Mouse (Mus musculus) G1E (cell line): ENCODE measurements around the gene Papss2.

Source experiments
- CTCF ChIP-seq: IDR thresholded peaks from 2 replicates; pipeline ENCODE4 v1.5.1; 2012; ENCODE audit warnings: low read depth, low read length, inconsistent platforms, mixed read lengths
- GATA1 ChIP-seq: IDR thresholded peaks from 2 replicates; pipeline ENCODE4 v1.6.1; 2012; ENCODE audit warnings: borderline replicate concordance, low read length, inconsistent platforms, mixed read lengths
- GATA2 ChIP-seq: IDR thresholded peaks from 2 replicates; pipeline ENCODE4 v1.6.1; 2012; ENCODE audit warnings: low read depth, low read length, inconsistent platforms, borderline replicate concordance
- POLR2AphosphoS5 ChIP-seq: IDR thresholded peaks from 2 replicates; pipeline ENCODE4 v1.6.1; 2012; ENCODE audit warnings: low read depth, low read length, inconsistent platforms; ENCODE audit not compliant: insufficient replicate concordance
- TAL1 ChIP-seq: conservative IDR thresholded peaks from 2 replicates; pipeline ENCODE4 v1.6.1; 2012; ENCODE audit warnings: low read depth, low read length, inconsistent platforms, mixed read lengths

DNA sequence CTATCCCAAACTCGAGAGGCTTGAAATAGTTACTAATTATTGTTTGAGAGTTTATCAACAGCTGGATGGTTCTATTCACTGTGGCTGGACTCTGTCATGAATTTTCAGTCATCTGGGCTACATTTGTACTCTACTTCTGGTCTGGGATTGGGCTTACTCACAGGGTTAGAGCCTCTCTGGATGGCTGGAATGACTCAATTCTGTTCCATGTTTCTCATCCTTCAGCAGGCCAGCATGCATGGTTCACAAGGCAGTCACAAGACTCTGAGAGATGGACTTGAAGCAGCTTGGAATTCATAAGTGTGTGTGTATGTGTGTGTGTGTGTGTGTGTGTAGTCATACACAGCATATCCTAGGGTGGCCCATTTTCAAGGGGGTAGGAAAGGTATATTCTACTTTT is 43.5 kb upstream of the Papss2 start:
- TF ChIP-seq CTCF (no peak), GATA1 (no peak), GATA2 (no peak), TAL1 (no peak), POLR2AphosphoS5 (no peak)
